Mouse (Mus musculus): ENCODE results near the gene Hspg2. TPM values are rescaled to one million over a fixed set of nuclear protein-coding genes. Genes with fewer than 3 reads are reported as not detected.
"Not testable (repeated sequence)": the region's sequence is repeated elsewhere in the genome, so short reads cannot be mapped to it uniquely, and the experiment has no call there.

The Hspg2 gene
- polyA plus RNA-seq, 1 experiment from 2014 or later = 12.4 TPM

- H3K36me3 ChIP-seq = peaks cover 9% of the 10 kb centered on the region; the same call in 1 of the 2 replicates
- no peak for ATAC-seq (ENCODE audit: low FRiP score, low read depth)
- H3K27ac ChIP-seq = no peak overlapping the region
- 67% methylated on average over 9 of the region's 9 CpGs for WGBS
- H3K4me1 ChIP-seq = no peaks in the 10 kb centered on the region
- H3K4me3 ChIP-seq = no peak overlapping the region
- H3K9me3 ChIP-seq = no peaks in the 10 kb centered on the region
- no peak overlapping the region for H3K4me2 ChIP-seq (replicated peaks)
- H3K27me3 ChIP-seq (replicated peaks) = no peaks in the 10 kb centered on the region
- H3K9ac ChIP-seq = no peak overlapping the region
Observed at GRCm38 (mm10) chr4:137569873-137570272, 101.3 kb downstream of the Hspg2 start.

GRCm38 (mm10) chr4:137574469-137574868, 105.9 kb downstream of the Hspg2 start, which contains the start of gene Ldlrad2:
Ldlrad2 (minus strand) TSS chr4:137574569.
- H3K36me3 ChIP-seq = no peaks in the 10 kb centered on the region
- peaks cover 12% of the 10 kb centered on the region for H3K27me3 ChIP-seq (replicated peaks)
- H3K4me2 ChIP-seq (replicated peaks) = no peak within 1 kb of the TSS
- H3K27ac ChIP-seq = no peak within 1 kb of the TSS
- ATAC-seq (ENCODE audit: low FRiP score, low read depth) = no peak
- no peak within 1 kb of the TSS for H3K4me3 ChIP-seq
- H3K9ac ChIP-seq = no peak within 1 kb of the TSS
- no peaks in the 10 kb centered on the region for H3K9me3 ChIP-seq
- H3K4me1 ChIP-seq = 0 out of 2 replicates have a peak, but pooled peaks cover 3% of the 10 kb centered on the region
- WGBS = 84% methylated on average over 10 of the region's 10 CpGs

- Histone ChIP-seq H3K4me1 (0 out of 2 replicates have a peak, but pooled peaks cover 3% of the 10 kb centered on the region), H3K36me3 (no peaks in the 10 kb centered on the region), H3K4me2 (replicated peaks) (no peak overlapping the region), H3K9me3 (no peaks in the 10 kb centered on the region), H3K27ac (no peak overlapping the region), H3K9ac (no peak overlapping the region), H3K27me3 (replicated peaks) (peaks cover 19% of the 10 kb centered on the region), H3K4me3 (no peak overlapping the region)
- no peak for ATAC-seq (ENCODE audit: low FRiP score, low read depth)
- WGBS = 94% methylated on average over 12 of the region's 12 CpGs
Observed at GRCm38 (mm10) chr4:137577486-137577885, 108.9 kb downstream of the Hspg2 start.

- Histone ChIP-seq H3K9me3 (no peaks in the 10 kb centered on the region), H3K4me3 (peak overlapping the region; percentile 21), H3K4me2 (replicated peaks) (peak overlapping the region; percentile 65), H3K4me1 (0 out of 2 replicates have a peak, but pooled peaks cover 3% of the 10 kb centered on the region), H3K9ac (no peak overlapping the region), H3K27me3 (replicated peaks) (peaks cover 19% of the 10 kb centered on the region), H3K27ac (no peak overlapping the region), H3K36me3 (no peaks in the 10 kb centered on the region)
- 4% methylated on average over 39 of the region's 39 CpGs for WGBS
- no peak for ATAC-seq (ENCODE audit: low FRiP score, low read depth)
Observed at GRCm38 (mm10) chr4:137578181-137578845, 109.7 kb downstream of the Hspg2 start.

- H3K4me2 ChIP-seq (replicated peaks) = no peak overlapping the region
- peaks cover 19% of the 10 kb centered on the region for H3K27me3 ChIP-seq (replicated peaks)
- H3K27ac ChIP-seq = no peak overlapping the region
- no peak for ATAC-seq (ENCODE audit: low FRiP score, low read depth)
- H3K9me3 ChIP-seq = no peaks in the 10 kb centered on the region
- WGBS = 72% methylated on average over 4 of the region's 4 CpGs
- no peak overlapping the region for H3K4me3 ChIP-seq
- H3K36me3 ChIP-seq = no peaks in the 10 kb centered on the region
- H3K9ac ChIP-seq = no peak overlapping the region
- 0 out of 2 replicates have a peak, but pooled peaks cover 3% of the 10 kb centered on the region for H3K4me1 ChIP-seq
Observed at GRCm38 (mm10) chr4:137579789-137580188, 111.2 kb downstream of the Hspg2 start.

GRCm38 (mm10) chr4:137580299-137580698, 111.7 kb downstream of the Hspg2 start:
- H3K9me3 ChIP-seq = no peaks in the 10 kb centered on the region
- peaks cover 19% of the 10 kb centered on the region for H3K27me3 ChIP-seq (replicated peaks)
- H3K36me3 ChIP-seq = no peaks in the 10 kb centered on the region
- no peak overlapping the region for H3K4me2 ChIP-seq (replicated peaks)
- no peak overlapping the region for H3K4me3 ChIP-seq
- H3K4me1 ChIP-seq = 0 out of 2 replicates have a peak, but pooled peaks cover 3% of the 10 kb centered on the region
- no peak for ATAC-seq (ENCODE audit: low FRiP score, low read depth)
- WGBS = 76% methylated on average over 2 of the region's 2 CpGs
- H3K27ac ChIP-seq = no peak overlapping the region
- H3K9ac ChIP-seq = no peak overlapping the region

- H3K4me2 ChIP-seq (replicated peaks) = no peak overlapping the region
- H3K4me1 ChIP-seq = 0 out of 2 replicates have a peak, but pooled peaks cover 3% of the 10 kb centered on the region
- no peaks in the 10 kb centered on the region for H3K9me3 ChIP-seq
- ATAC-seq (ENCODE audit: low FRiP score, low read depth) = no peak
- H3K27ac ChIP-seq = no peak overlapping the region
- H3K36me3 ChIP-seq = no peaks in the 10 kb centered on the region
- no peak overlapping the region for H3K9ac ChIP-seq
- H3K4me3 ChIP-seq = no peak overlapping the region
- peaks cover 19% of the 10 kb centered on the region for H3K27me3 ChIP-seq (replicated peaks)
- WGBS = 39% methylated on average over 3 of the region's 3 CpGs
Observed at GRCm38 (mm10) chr4:137581815-137582214, 113.2 kb downstream of the Hspg2 start.

GRCm38 (mm10) chr4:137589095-137589494, 120.5 kb downstream of the Hspg2 start:
- not testable (repeated sequence) for H3K4me1 ChIP-seq; H3K9me3 ChIP-seq; H3K27ac ChIP-seq; H3K9ac ChIP-seq; ATAC-seq (ENCODE audit: low FRiP score, low read depth); H3K4me2 ChIP-seq (replicated peaks); H3K4me3 ChIP-seq; H3K36me3 ChIP-seq; H3K27me3 ChIP-seq (replicated peaks)
- WGBS = 78% methylated on average over 2 of the region's 3 CpGs

- 88% methylated on average over 3 of the region's 3 CpGs for WGBS
- no peaks in the 10 kb centered on the region for H3K36me3 ChIP-seq
- no peaks in the 10 kb centered on the region for H3K27me3 ChIP-seq (replicated peaks)
- ATAC-seq (ENCODE audit: low FRiP score, low read depth) = no peak
- H3K4me3 ChIP-seq = no peak overlapping the region
- H3K27ac ChIP-seq = no peak overlapping the region
- no peaks in the 10 kb centered on the region for H3K4me1 ChIP-seq
- H3K9me3 ChIP-seq = no peaks in the 10 kb centered on the region
- no peak overlapping the region for H3K9ac ChIP-seq
- H3K4me2 ChIP-seq (replicated peaks) = no peak overlapping the region
Observed at GRCm38 (mm10) chr4:137589586-137589985, 121.0 kb downstream of the Hspg2 start.

GRCm38 (mm10) chr4:137590961-137591360, 122.4 kb downstream of the Hspg2 start:
- WGBS = 88% methylated on average over 4 of the region's 4 CpGs
- Histone ChIP-seq H3K4me3 (no peak overlapping the region), H3K9me3 (no peaks in the 10 kb centered on the region), H3K27ac (no peak overlapping the region), H3K36me3 (no peaks in the 10 kb centered on the region), H3K9ac (no peak overlapping the region), H3K4me1 (peaks cover 13% of the 10 kb centered on the region), H3K4me2 (replicated peaks) (no peak overlapping the region), H3K27me3 (replicated peaks) (no peaks in the 10 kb centered on the region)
- no peak for ATAC-seq (ENCODE audit: low FRiP score, low read depth)

GRCm38 (mm10) chr4:137593601-137594495, 125.3 kb downstream of the Hspg2 start, which contains the start of gene Usp48:
Usp48 (plus strand) TSS chr4:137593755.
- peak within 1 kb of the TSS; percentile 86 for H3K9ac ChIP-seq
- peaks cover 20% of the 10 kb centered on the region for H3K4me1 ChIP-seq
- peak within 1 kb of the TSS; percentile 78 for H3K4me2 ChIP-seq (replicated peaks)
- ATAC-seq (ENCODE audit: low FRiP score, low read depth) = peak; percentile 95
- H3K36me3 ChIP-seq = no peaks in the 10 kb centered on the region
- H3K9me3 ChIP-seq = no peaks in the 10 kb centered on the region
- no peaks in the 10 kb centered on the region for H3K27me3 ChIP-seq (replicated peaks)
- under 1% methylated on average over 92 of the region's 92 CpGs for WGBS
- H3K27ac ChIP-seq = peak within 1 kb of the TSS; percentile 98
- H3K4me3 ChIP-seq = peak within 1 kb of the TSS; percentile 87

Data from neural tube, embryonic 12.5 days (tissue).